Mouse (Mus musculus) C2C12 (cell line): ENCODE measurements around the gene Cacna1a. TPM values are rescaled to one million over a fixed set of nuclear protein-coding genes. Genes with fewer than 3 reads are reported as not detected.

Experiments used
- H3K27me3 ChIP-seq: one replicate; pipeline ENCODE4 v1.6.1; 2011; ENCODE audit not compliant: control insufficient read depth, insufficient read depth, insufficient read length
- H3K36me3 ChIP-seq: one replicate; pipeline ENCODE4 v1.6.1; 2011; ENCODE audit not compliant: control insufficient read depth, insufficient read depth
- H3K4me3 ChIP-seq: one replicate; pipeline ENCODE4 v1.5.1; 2011; ENCODE audit warnings: mild to moderate bottlenecking, control low read depth; ENCODE audit not compliant: poor library complexity, insufficient read depth, severe bottlenecking
- H3K79me2 ChIP-seq: one replicate; pipeline ENCODE4 v1.6.1; 2011; ENCODE audit not compliant: control insufficient read depth, insufficient read depth
- H3K79me3 ChIP-seq: one replicate; pipeline ENCODE4 v1.6.1; 2011; ENCODE audit warnings: low read depth, control low read depth
- H3ac ChIP-seq: one replicate; pipeline ENCODE3; 2011; ENCODE audit warnings: low read depth; ENCODE audit not compliant: control insufficient read depth, insufficient read length
- CEBPB ChIP-seq: IDR thresholded peaks from one replicate; pipeline ENCODE4 v1.6.1; 2011; ENCODE audit warnings: low read depth, mild to moderate bottlenecking, control low read depth, moderate library complexity
- CTCF ChIP-seq: IDR thresholded peaks from one replicate; pipeline ENCODE4 v1.5.1; 2011; ENCODE audit not compliant: control insufficient read depth, insufficient read depth, insufficient read length
- FOSL1 ChIP-seq: IDR thresholded peaks from one replicate; pipeline ENCODE4 v1.8.0; 2011; ENCODE audit warnings: mild to moderate bottlenecking, low read length; ENCODE audit not compliant: poor library complexity, insufficient read depth, severe bottlenecking
- MAX ChIP-seq: IDR thresholded peaks from one replicate; pipeline ENCODE4 v1.6.1; 2011; ENCODE audit warnings: mild to moderate bottlenecking, control low read depth
- MYOD1 ChIP-seq: IDR thresholded peaks from one replicate; pipeline ENCODE4 v1.6.1; 2011; ENCODE audit warnings: low read depth; ENCODE audit not compliant: control insufficient read depth, insufficient read length
- MYOG ChIP-seq: IDR thresholded peaks from one replicate; pipeline ENCODE4 v1.6.1; 2011; ENCODE audit not compliant: control insufficient read depth, insufficient read length; ENCODE audit errors: extremely low read depth
- USF1 ChIP-seq: IDR thresholded peaks from one replicate; pipeline ENCODE4 v1.6.1; 2011; ENCODE audit warnings: low read depth, mild to moderate bottlenecking, control low read depth, moderate library complexity
- polyA plus RNA-seq: library from polyadenylated mRNA; unstranded; fragments of >200 nt; fragmentation: generic; extraction: Trizol; gene quantifications from one replicate; pipeline ENCODE4 v1.2.1, GENCODE M21; 2012; ENCODE audit warnings: missing spikeins

Cacna1a gene
- polyA plus RNA-seq, 1 experiment, result 3.1 TPM

GRCm38 (mm10) chr8:84429492-84429891 is 41.3 kb downstream of the Cacna1a start:
- Histone ChIP-seq H3K79me3 (no peaks in the 10 kb centered on the region), H3K36me3 (no peaks in the 10 kb centered on the region), H3K27me3 (peaks cover 36% of the 10 kb centered on the region), H3ac (no peak overlapping the region), H3K79me2 (no peaks in the 10 kb centered on the region), H3K4me3 (no peak overlapping the region)
- no peak for TF ChIP-seq MAX
- no peak for TF ChIP-seq MYOD1
- no peak for TF ChIP-seq USF1
- no peak for TF ChIP-seq MYOG
- TF ChIP-seq FOSL1, result no peak
- TF ChIP-seq CEBPB, result no peak
- TF ChIP-seq CTCF, result no peak

- H3K27me3 ChIP-seq, result peaks cover 31% of the 10 kb centered on the region
- H3ac ChIP-seq, result no peak overlapping the region
- H3K4me3 ChIP-seq, result no peak overlapping the region
- TF ChIP-seq MAX (no peak), MYOG (no peak), MYOD1 (no peak), USF1 (no peak), CEBPB (no peak), FOSL1 (no peak), CTCF (no peak)
- no peaks in the 10 kb centered on the region for H3K79me2 ChIP-seq
- H3K36me3 ChIP-seq, result no peaks in the 10 kb centered on the region
- no peaks in the 10 kb centered on the region for H3K79me3 ChIP-seq
Observed at GRCm38 (mm10) chr8:84435370-84435769, 47.1 kb downstream of the Cacna1a start.

- H3K4me3 ChIP-seq, result no peak overlapping the region
- H3K79me3 ChIP-seq, result no peaks in the 10 kb centered on the region
- H3ac ChIP-seq, result no peak overlapping the region
- H3K36me3 ChIP-seq, result no peaks in the 10 kb centered on the region
- TF ChIP-seq MAX (no peak), CEBPB (no peak), FOSL1 (no peak), CTCF (no peak), MYOD1 (no peak), MYOG (no peak), USF1 (no peak)
- H3K27me3 ChIP-seq, result peaks cover 33% of the 10 kb centered on the region
- H3K79me2 ChIP-seq, result no peaks in the 10 kb centered on the region
Observed at GRCm38 (mm10) chr8:84439813-84440212, 51.6 kb downstream of the Cacna1a start.

- H3K4me3 ChIP-seq, result no peak overlapping the region
- H3ac ChIP-seq, result no peak overlapping the region
- H3K27me3 ChIP-seq, result peaks cover 34% of the 10 kb centered on the region
- no peaks in the 10 kb centered on the region for H3K79me2 ChIP-seq
- H3K36me3 ChIP-seq, result no peaks in the 10 kb centered on the region
- H3K79me3 ChIP-seq, result no peaks in the 10 kb centered on the region
- TF ChIP-seq MYOG (no peak), CTCF (no peak), MAX (no peak)
Observed at GRCm38 (mm10) chr8:84442043-84442442, 53.8 kb downstream of the Cacna1a start.

GRCm38 (mm10) chr8:84446571-84446991 is 58.3 kb downstream of the Cacna1a start:
- Histone ChIP-seq H3K36me3 (no peaks in the 10 kb centered on the region), H3K27me3 (peaks cover 42% of the 10 kb centered on the region), H3K4me3 (no peak overlapping the region), H3ac (no peak overlapping the region), H3K79me3 (no peaks in the 10 kb centered on the region), H3K79me2 (no peaks in the 10 kb centered on the region)
- no peak for TF ChIP-seq CEBPB
- TF ChIP-seq MAX, result no peak
- no peak for TF ChIP-seq USF1
- TF ChIP-seq CTCF, result no peak
- TF ChIP-seq FOSL1, result no peak
- no peak for TF ChIP-seq MYOG
- TF ChIP-seq MYOD1, result no peak

- no peaks in the 10 kb centered on the region for H3K79me3 ChIP-seq
- peaks cover 15% of the 10 kb centered on the region for H3K27me3 ChIP-seq
- no peaks in the 10 kb centered on the region for H3K36me3 ChIP-seq
- H3K79me2 ChIP-seq, result no peaks in the 10 kb centered on the region
- no peak for TF ChIP-seq MYOG
- TF ChIP-seq MAX, result peak; percentile 43
- no peak for TF ChIP-seq MYOD1
- no peak for TF ChIP-seq FOSL1
- no peak for TF ChIP-seq CEBPB
- TF ChIP-seq USF1, result no peak
- no peak for TF ChIP-seq CTCF
- H3ac ChIP-seq, result no peak overlapping the region
- no peak overlapping the region for H3K4me3 ChIP-seq
Observed at GRCm38 (mm10) chr8:84454532-84454931, 66.3 kb downstream of the Cacna1a start.
